Comparison of ENCODE assay signal across 8 mouse cellular contexts in the genomic region with DNA sequence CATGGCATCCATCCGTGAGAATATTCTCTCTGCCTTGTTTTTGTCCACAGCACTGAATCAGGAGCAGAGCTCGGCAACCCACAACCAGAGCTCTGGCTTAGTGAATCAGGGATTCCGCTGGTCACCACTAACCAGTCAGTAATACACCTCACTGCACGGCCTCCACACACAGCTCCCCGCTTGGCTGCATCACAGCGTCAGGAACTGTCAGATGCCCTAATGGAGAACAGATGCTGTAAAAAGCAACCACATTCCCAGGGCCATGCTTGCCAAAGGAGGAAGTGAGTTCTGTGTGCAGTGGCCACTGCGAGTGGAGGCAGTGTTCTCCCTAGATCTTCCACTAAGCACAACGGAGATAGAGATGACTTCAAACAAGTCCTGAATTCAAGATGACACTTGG.
DNase-seq lines count a peak whose midpoint lies in the region; ATAC-seq lines count a peak whose summit lies in the region.

No protein-coding gene starts in this region.

- no peaks in the 10 kb centered on the region for H3K36me3 ChIP-seq in hindbrain, embryonic 10.5 days
- no peaks in the 10 kb centered on the region for H3K36me3 ChIP-seq in hindbrain, embryonic 14.5 days (replicated peaks; ENCODE audit: control insufficient read depth, insufficient read depth)
- no peaks in the 10 kb centered on the region for H3K36me3 ChIP-seq in lung, embryonic 16.5 days (ENCODE audit: control insufficient read depth, insufficient read depth, low read length)

- H3K27ac ChIP-seq in hindbrain, embryonic 10.5 days: no peak overlapping the region
- no peak overlapping the region for H3K27ac ChIP-seq in hindbrain, embryonic 14.5 days
- peak overlapping the region; percentile 21; the same call in 1 of the 2 replicates for H3K27ac ChIP-seq in lung, embryonic 16.5 days (ENCODE audit: low read length)

- H3K4me3 ChIP-seq in hindbrain, embryonic 10.5 days: no peak overlapping the region
- H3K4me3 ChIP-seq in hindbrain, embryonic 14.5 days (replicated peaks; ENCODE audit: low read length): no peak overlapping the region
- no peak overlapping the region for H3K4me3 ChIP-seq in lung, embryonic 16.5 days (ENCODE audit: low read length)

- intact Hi-C loops in left cerebral cortex, postnatal 14 days (cut with DNase I): no loop called here

- DNase-seq in hindbrain, embryonic 10.5 days (ENCODE audit: low spot score): peak; percentile 43
- DNase-seq in hindbrain, embryonic 14.5 days (ENCODE audit: low spot score): no peak
- peak; percentile 83 for DNase-seq in embryo, embryonic 10 days (ENCODE audit: low spot score)
- peak; percentile 72 to 73 for DNase-seq in heart, adult 9 months (ENCODE audit: low spot score in 2 of 2)
- DNase-seq in adrenal gland, postnatal 25 days: no peak
- DNase-seq in left cerebral cortex, postnatal 14 days (ENCODE audit: low spot score in 2 of 2): no peak
- DNase-seq in left cerebral cortex, adult 8-10 months (ENCODE audit: low spot score in 2 of 2): no peak

- no peak overlapping the region for H3K4me2 ChIP-seq in hindbrain, embryonic 14.5 days (replicated peaks)
- no peak overlapping the region for H3K4me2 ChIP-seq in lung, embryonic 16.5 days (ENCODE audit: low read depth, low read length)

- 63% methylated on average over 8 of the region's 8 CpGs for WGBS in hindbrain, embryonic 10.5 days
- 66% methylated on average over 8 of the region's 8 CpGs for WGBS in hindbrain, embryonic 14.5 days
- 50% methylated on average over 8 of the region's 8 CpGs for WGBS in lung, embryonic 16.5 days

- H3K9ac ChIP-seq in hindbrain, embryonic 14.5 days: no peak overlapping the region
- no peak overlapping the region for H3K9ac ChIP-seq in lung, embryonic 16.5 days (ENCODE audit: low read length)

- H3K27me3 ChIP-seq in hindbrain, embryonic 10.5 days (ENCODE audit: insufficient read depth, poor library complexity, severe bottlenecking): no peaks in the 10 kb centered on the region
- no peaks in the 10 kb centered on the region for H3K27me3 ChIP-seq in hindbrain, embryonic 14.5 days (ENCODE audit: control insufficient read depth, insufficient read depth, low read length)
- H3K27me3 ChIP-seq in lung, embryonic 16.5 days (ENCODE audit: control insufficient read depth, insufficient read depth, low read depth, low read length): no peaks in the 10 kb centered on the region

- H3K9me3 ChIP-seq in hindbrain, embryonic 10.5 days: no peaks in the 10 kb centered on the region
- no peaks in the 10 kb centered on the region for H3K9me3 ChIP-seq in hindbrain, embryonic 14.5 days (ENCODE audit: control insufficient read depth, low read length)
- H3K9me3 ChIP-seq in lung, embryonic 16.5 days (ENCODE audit: control insufficient read depth, low read length): no peaks in the 10 kb centered on the region

- ATAC-seq in hindbrain, embryonic 14.5 days (ENCODE audit: low FRiP score): no peak
- ATAC-seq in lung, embryonic 16.5 days (ENCODE audit: low read depth): peak; percentile 51; the same call in 1 of the 2 replicates

- H3K4me1 ChIP-seq in hindbrain, embryonic 10.5 days (replicated peaks): peaks cover 13% of the 10 kb centered on the region
- H3K4me1 ChIP-seq in hindbrain, embryonic 14.5 days (replicated peaks; ENCODE audit: control insufficient read depth, insufficient read depth, low read length): peaks cover 15% of the 10 kb centered on the region
- peaks cover 12% of the 10 kb centered on the region for H3K4me1 ChIP-seq in lung, embryonic 16.5 days (replicated peaks; ENCODE audit: control insufficient read depth, insufficient read depth, low read length)

Comparison
In these comparisons a context has a peak if more than half of its experiments do, and no peak if none do; other contexts are left out.
1. DNase-seq: peak in hindbrain, embryonic 10.5 days (single experiment), embryo, embryonic 10 days (single experiment) and heart, adult 9 months (2 of 2); none in hindbrain, embryonic 14.5 days (single experiment), adrenal gland, postnatal 25 days (single experiment), left cerebral cortex, postnatal 14 days (0 of 2) and left cerebral cortex, adult 8-10 months (0 of 2).